Mouse (Mus musculus) cerebellum, adult 2 months (tissue): ENCODE results near the gene Wdr17. TPM values are rescaled to one million over a fixed set of nuclear protein-coding genes. Genes with fewer than 3 reads are reported as not detected.

ENCODE experiments used
- DNase-seq, 2 experiments: peaks; one replicate each; pipeline ENCODE4 v3.0.0; 2021
- H3K27ac ChIP-seq: fragments of 200-500 bp; 2 replicates; pipeline ENCODE4 v1.5.1; 2012; ENCODE audit warnings: low read length, control low read depth, inconsistent platforms; ENCODE audit not compliant: insufficient read depth
- H3K27me3 ChIP-seq: fragments of 200-500 bp; 2 replicates; pipeline ENCODE4 v1.6.1; 2012; ENCODE audit warnings: inconsistent platforms, mild to moderate bottlenecking, low read length, moderate library complexity; ENCODE audit not compliant: control insufficient read depth, insufficient read depth
- H3K4me1 ChIP-seq: fragments of 200-500 bp; 2 replicates; pipeline ENCODE4 v1.6.1; 2011; ENCODE audit warnings: low read length; ENCODE audit not compliant: control insufficient read depth, insufficient read depth
- H3K4me3 ChIP-seq: fragments of 200-500 bp; replicated peaks from 2 replicates; pipeline ENCODE3; 2011; ENCODE audit warnings: mild to moderate bottlenecking, low read depth, low read length, control low read depth; ENCODE audit not compliant: insufficient read depth
- CTCF ChIP-seq: fragments of 200-500 bp; IDR thresholded peaks from 2 replicates; pipeline ENCODE4 v1.5.1; 2011; ENCODE audit warnings: low read depth, mild to moderate bottlenecking, control low read depth, low read length, moderate library complexity, borderline replicate concordance; ENCODE audit not compliant: insufficient read depth
- POLR2A ChIP-seq: fragments of 200-500 bp; IDR thresholded peaks from 2 replicates; pipeline ENCODE4 v1.6.1; 2011; ENCODE audit warnings: low read length, control low read depth, borderline replicate concordance; ENCODE audit not compliant: insufficient read depth
- WGBS: fragments of 180-500 bp; shearing (Covaris S2); methylation state at CpG from one replicate; pipeline ENCODE4 v1.1.7; 2018; 5-methylcytosine and 5-hydroxymethylcytosine counted together
- polyA plus RNA-seq: library from polyadenylated mRNA; depleted of rRNA; stranded (reverse); fragments of >200 nt; gene quantifications from 2 replicates; pipeline ENCODE4 v1.2.3, GENCODE M21; 2012

The Wdr17 gene
- polyA plus RNA-seq, 1 experiment = 7.3 TPM

DNA sequence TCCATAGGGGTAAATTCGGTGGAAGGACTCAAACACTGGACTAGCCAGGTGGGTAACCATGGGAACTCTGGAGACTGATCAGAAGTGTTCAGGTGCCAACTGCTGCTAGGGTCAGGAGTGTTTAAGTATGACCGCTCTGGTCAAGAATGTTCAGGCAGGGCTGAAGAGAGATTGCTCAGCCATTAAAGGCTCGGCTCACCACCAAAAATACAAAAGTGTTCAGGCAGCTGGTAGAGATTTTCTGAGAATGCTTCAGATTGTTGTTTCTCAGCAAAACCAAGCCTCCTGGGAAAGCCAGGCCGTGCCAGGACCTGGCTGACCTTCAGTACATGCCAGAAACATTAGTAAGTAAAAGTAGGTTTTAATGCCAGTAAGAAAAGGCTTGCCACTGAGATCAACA, 276.7 kb downstream of the Wdr17 start:
- 15% methylated on average over 4 of the region's 4 CpGs for WGBS
- no peak for TF ChIP-seq POLR2A
- DNase-seq = no peak
- Histone ChIP-seq H3K4me3 (no peak overlapping the region), H3K27me3 (no peaks in the 10 kb centered on the region), H3K27ac (no peak overlapping the region), H3K4me1 (0 out of 2 replicates have a peak, but pooled peaks cover 2% of the 10 kb centered on the region)

GRCm38 (mm10) chr8:54609336-54609735, 277.6 kb downstream of the Wdr17 start:
- H3K27me3 ChIP-seq = no peaks in the 10 kb centered on the region
- H3K4me1 ChIP-seq = 0 out of 2 replicates have a peak, but pooled peaks cover 2% of the 10 kb centered on the region
- no peak overlapping the region for H3K27ac ChIP-seq
- H3K4me3 ChIP-seq = no peak overlapping the region
- DNase-seq = no peak
- TF ChIP-seq POLR2A (no peak), CTCF (no peak)
- WGBS = 87% methylated on average over 2 of the region's 2 CpGs

DNA sequence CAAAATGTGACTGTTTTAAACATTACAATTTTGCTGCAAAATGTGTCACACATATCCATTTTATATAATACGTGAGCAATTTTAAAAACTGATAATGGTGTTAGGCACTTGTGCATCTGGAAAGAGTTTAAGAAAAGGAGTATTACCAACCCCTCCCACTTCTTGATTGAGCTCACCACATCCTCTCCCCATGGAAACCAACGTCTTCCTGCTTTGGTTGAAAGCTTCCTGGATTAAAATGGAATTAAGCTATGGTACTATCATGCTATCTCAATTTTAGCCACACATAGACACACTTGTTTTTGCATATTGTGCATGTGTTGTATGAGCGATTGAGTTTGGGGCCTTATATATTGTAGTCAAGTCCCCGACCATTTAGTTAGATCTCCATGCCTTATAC, 283.5 kb downstream of the Wdr17 start:
- no peak for TF ChIP-seq CTCF
- TF ChIP-seq POLR2A = no peak
- no peak for DNase-seq
- H3K4me1 ChIP-seq = no peaks in the 10 kb centered on the region
- no peak overlapping the region for H3K27ac ChIP-seq
- no peak overlapping the region for H3K4me3 ChIP-seq
- no peaks in the 10 kb centered on the region for H3K27me3 ChIP-seq
- WGBS = 88% methylated on average over 4 of the region's 4 CpGs

DNA sequence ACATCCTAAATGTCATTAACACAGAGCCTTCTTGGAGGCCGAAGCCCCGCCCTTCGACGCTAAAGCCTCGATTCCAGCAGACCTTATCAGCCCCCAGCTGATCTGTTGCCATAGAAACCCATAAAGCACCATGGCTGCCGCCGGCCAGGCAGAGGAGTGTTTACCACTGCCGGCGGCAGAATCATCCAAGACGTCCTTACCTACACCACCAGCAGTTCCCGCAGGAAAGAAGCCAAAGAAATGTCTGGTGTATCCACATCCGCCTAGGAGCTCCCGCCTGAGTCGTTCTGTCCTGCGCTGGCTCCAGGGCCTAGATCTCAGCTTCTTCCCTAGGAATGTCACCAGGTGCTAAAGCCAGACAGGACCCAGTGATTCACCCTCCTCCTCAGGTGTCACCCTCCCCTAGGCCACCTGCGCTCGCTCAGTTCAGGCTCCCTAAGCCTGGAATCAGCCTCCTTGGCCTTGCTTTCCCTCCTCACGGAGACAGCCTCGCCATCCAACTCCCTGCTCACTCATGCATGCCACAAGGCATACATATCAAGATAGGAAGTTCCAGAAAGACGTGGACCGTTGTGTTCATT, 286.2 kb downstream of the Wdr17 start, which contains the start of gene Spata4:
Gene Spata4, plus strand, starts transcription at position 111 of the 581 bp plus-strand sequence.
- WGBS = 5% methylated on average over 21 of the region's 21 CpGs
- no peak within 1 kb of the TSS for H3K4me3 ChIP-seq

DNA sequence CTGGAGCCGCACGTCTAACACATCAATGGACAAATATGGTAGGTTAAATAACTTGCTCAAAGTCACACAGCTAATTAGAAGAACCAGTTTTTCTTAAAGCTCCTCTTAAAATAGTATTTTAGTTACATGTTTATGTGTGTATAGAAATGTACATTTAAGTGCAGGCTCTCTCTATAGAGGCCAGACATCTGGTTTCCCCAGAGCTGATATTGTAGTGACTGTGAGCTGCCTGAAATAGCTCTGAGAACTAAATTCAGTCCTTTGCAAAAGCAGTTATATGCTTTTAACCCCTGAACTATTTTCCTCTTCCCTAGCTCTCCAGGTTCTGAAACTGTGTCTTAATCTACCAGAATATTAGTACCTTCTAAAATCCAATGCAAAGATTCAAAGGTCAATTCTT, 289.6 kb downstream of the Wdr17 start:
- DNase-seq = no peak
- Histone ChIP-seq H3K27me3 (no peaks in the 10 kb centered on the region), H3K4me1 (no peaks in the 10 kb centered on the region), H3K4me3 (no peak overlapping the region), H3K27ac (no peak overlapping the region)
- no peak for TF ChIP-seq CTCF
- no peak for TF ChIP-seq POLR2A
- 93% methylated on average over 2 of the region's 2 CpGs for WGBS

More for the DNA sequence above, 286.2 kb downstream of the Wdr17 start, which contains the start of gene Spata4:
- H3K27ac ChIP-seq = no peak within 1 kb of the TSS
- TF ChIP-seq CTCF (no peak), POLR2A (no peak)
- H3K27me3 ChIP-seq = no peaks in the 10 kb centered on the region
- DNase-seq = peak; percentile 16 to 22
- no peaks in the 10 kb centered on the region for H3K4me1 ChIP-seq

- TF ChIP-seq CTCF (no peak), POLR2A (no peak)
- no peaks in the 10 kb centered on the region for H3K4me1 ChIP-seq
- no peak for DNase-seq
- no peak overlapping the region for H3K4me3 ChIP-seq
- 73% methylated on average over 2 of the region's 2 CpGs for WGBS
- H3K27ac ChIP-seq = no peak overlapping the region
- H3K27me3 ChIP-seq = no peaks in the 10 kb centered on the region
Observed at GRCm38 (mm10) chr8:54596940-54597339, 290.0 kb downstream of the Wdr17 start.

GRCm38 (mm10) chr8:54596051-54596450, 290.9 kb downstream of the Wdr17 start:
- no peak for DNase-seq
- no peak overlapping the region for H3K27ac ChIP-seq
- H3K4me1 ChIP-seq = no peaks in the 10 kb centered on the region
- no peak overlapping the region for H3K4me3 ChIP-seq
- TF ChIP-seq POLR2A (no peak), CTCF (no peak)
- 26% methylated on average over 2 of the region's 2 CpGs for WGBS
- no peaks in the 10 kb centered on the region for H3K27me3 ChIP-seq

GRCm38 (mm10) chr8:54594634-54595033, 292.4 kb downstream of the Wdr17 start:
- Histone ChIP-seq H3K27me3 (no peaks in the 10 kb centered on the region; the same call in 1 of the 2 replicates), H3K27ac (no peak overlapping the region), H3K4me3 (no peak overlapping the region), H3K4me1 (no peaks in the 10 kb centered on the region)
- no peak for DNase-seq
- TF ChIP-seq CTCF = no peak
- TF ChIP-seq POLR2A = no peak
- WGBS = 81% methylated on average over 5 of the region's 5 CpGs
